Mouse (Mus musculus) forebrain, embryonic 15.5 days (tissue): Measurements from ENCODE around the gene Wipi2. TPM values are rescaled to one million over a fixed set of nuclear protein-coding genes. Genes with fewer than 3 reads are reported as not detected.

Source experiments
- ATAC-seq: fragments of 200-750 bp; cut with Nextera tagmentation; replicated peaks from 2 replicates; pipeline ENCODE4 v1.8.0; 2017; ENCODE audit warnings: mild to moderate bottlenecking, moderate TSS enrichment, moderate library complexity
- H3K27ac ChIP-seq: fragments of 300-500 bp; sonication (generic); replicated peaks from 2 replicates; pipeline ENCODE4 v1.5.1; 2015; ENCODE audit warnings: mild to moderate bottlenecking, inconsistent platforms
- H3K27me3 ChIP-seq: fragments of 300-500 bp; sonication (generic); 2 replicates; pipeline ENCODE4 v1.6.1; 2015; ENCODE audit warnings: inconsistent platforms
- H3K36me3 ChIP-seq: fragments of 300-500 bp; sonication (generic); 2 replicates; pipeline ENCODE4 v1.6.1; 2015; ENCODE audit warnings: mild to moderate bottlenecking, inconsistent platforms
- H3K4me1 ChIP-seq: fragments of 300-500 bp; sonication (generic); 2 replicates; pipeline ENCODE4 v1.6.1; 2015; ENCODE audit warnings: inconsistent platforms
- H3K4me2 ChIP-seq: fragments of 300-500 bp; sonication (generic); replicated peaks from 2 replicates; pipeline ENCODE4 v1.6.1; 2015; ENCODE audit warnings: mild to moderate bottlenecking, inconsistent platforms
- H3K4me3 ChIP-seq: fragments of 300-500 bp; sonication (generic); 2 replicates; pipeline ENCODE4 v1.5.1; 2015; ENCODE audit warnings: mild to moderate bottlenecking, inconsistent platforms
- H3K9ac ChIP-seq: fragments of 300-500 bp; sonication (generic); replicated peaks from 2 replicates; pipeline ENCODE4 v1.6.1; 2015; ENCODE audit warnings: mild to moderate bottlenecking, inconsistent platforms
- H3K9me3 ChIP-seq: fragments of 300-500 bp; sonication (generic); 2 replicates; pipeline ENCODE4 v1.6.1; 2016; ENCODE audit warnings: inconsistent platforms
- WGBS: fragments of 180-500 bp; shearing (Covaris S2); methylation state at CpG from one replicate; pipeline ENCODE4 v1.1.7; 2015; ENCODE audit warnings: mixed read lengths; 5-methylcytosine and 5-hydroxymethylcytosine counted together
- polyA plus RNA-seq: library from polyadenylated mRNA; unstranded; fragments of >200 nt; fragmentation: Nextera tagmentation; extraction: Ambion mirVana; gene quantifications from 2 replicates; pipeline ENCODE4 v1.2.1, GENCODE M21; 2015

The Wipi2 gene
- polyA plus RNA-seq, 1 experiment from 2014 or later, result 48.8 TPM

DNA sequence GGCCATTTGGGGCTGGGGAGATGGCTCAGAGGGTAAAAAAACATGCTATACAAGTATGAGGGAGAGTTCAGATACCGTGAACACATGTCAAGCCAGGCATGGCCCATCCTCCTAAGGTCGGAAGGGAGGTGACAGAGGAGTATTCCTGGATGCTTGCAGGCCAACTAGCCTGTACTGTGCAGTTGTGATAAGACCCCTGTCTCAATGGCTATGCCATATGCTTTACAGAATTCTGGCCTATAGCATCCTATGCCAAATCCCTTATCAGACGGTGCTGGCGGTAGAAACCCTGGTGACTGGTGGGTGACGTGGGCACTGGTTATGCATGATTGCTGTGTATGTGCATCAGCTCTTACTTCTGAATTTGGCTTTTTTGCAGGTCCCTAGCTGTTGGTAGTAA, 10.3 kb downstream of the Wipi2 start:
- 90% methylated on average over 5 of the region's 5 CpGs for WGBS
- Histone ChIP-seq H3K4me2 (no peak overlapping the region), H3K4me3 (no peak overlapping the region), H3K27me3 (no peaks in the 10 kb centered on the region), H3K9me3 (no peaks in the 10 kb centered on the region), H3K27ac (no peak overlapping the region), H3K4me1 (no peaks in the 10 kb centered on the region), H3K36me3 (peaks cover 37% of the 10 kb centered on the region), H3K9ac (no peak overlapping the region)
- no peak for ATAC-seq

DNA sequence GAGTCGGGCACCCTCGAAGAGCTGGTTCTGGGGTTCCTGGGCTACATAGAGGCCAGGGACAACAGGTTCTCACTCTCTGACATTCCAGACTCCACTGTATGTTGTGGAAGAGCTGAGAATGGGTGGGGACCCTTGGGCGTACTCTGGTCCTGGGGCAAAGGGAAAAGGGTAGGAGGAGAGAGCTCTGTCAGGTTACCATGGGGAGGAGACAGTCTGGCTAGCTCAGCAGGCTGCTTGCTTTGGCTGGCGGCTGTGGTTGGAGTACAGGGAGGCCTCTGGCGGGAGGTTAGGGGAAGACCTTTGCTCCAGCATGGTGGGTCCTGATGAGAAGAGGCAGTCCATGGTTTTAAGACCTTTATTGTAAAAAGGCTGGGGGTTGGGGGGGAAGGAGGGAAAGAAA, 12.6 kb downstream of the Wipi2 start:
- Histone ChIP-seq H3K4me2 (no peak overlapping the region), H3K9ac (no peak overlapping the region), H3K27ac (no peak overlapping the region), H3K27me3 (no peaks in the 10 kb centered on the region), H3K36me3 (peaks cover 35% of the 10 kb centered on the region), H3K4me1 (no peaks in the 10 kb centered on the region), H3K9me3 (no peaks in the 10 kb centered on the region), H3K4me3 (no peak overlapping the region)
- WGBS, result 90% methylated on average over 5 of the region's 5 CpGs
- no peak for ATAC-seq

DNA sequence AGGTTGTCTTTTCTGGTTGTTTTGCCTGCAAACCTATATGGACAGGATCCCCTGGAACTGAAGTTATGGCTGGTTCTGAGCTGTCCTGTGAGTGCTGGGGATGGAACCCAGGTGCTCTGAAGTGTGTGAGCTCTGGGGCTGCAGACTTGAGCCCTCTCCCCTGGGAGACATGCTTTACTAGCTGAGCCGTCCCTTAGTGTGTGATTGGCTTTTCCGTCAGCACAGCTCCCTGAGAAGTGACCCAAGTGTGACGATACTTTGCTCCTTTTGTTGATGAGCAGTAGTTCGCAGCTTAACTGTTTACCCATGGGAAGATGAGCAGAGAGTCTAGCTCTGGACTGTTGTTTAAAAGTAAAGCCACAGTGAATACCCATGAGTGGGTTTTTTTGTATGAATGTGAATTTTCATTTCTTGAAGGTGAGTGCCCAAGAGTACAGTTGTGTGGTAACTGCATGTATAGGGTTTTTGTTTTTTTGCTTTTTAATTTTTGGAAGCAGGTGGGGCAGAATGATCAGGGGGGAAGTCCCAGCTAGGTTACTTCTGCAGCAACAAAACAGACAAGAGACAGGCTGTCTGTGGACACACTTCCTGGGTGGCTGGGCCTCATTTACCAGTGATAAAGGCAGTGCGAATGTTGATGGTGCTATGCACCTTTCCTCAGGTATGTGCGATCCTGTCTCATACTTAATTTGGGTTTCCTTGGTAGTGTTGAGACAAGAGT, 14.0 kb downstream of the Wipi2 start:
- ATAC-seq, result no peak
- Histone ChIP-seq H3K27ac (no peak overlapping the region), H3K9me3 (no peaks in the 10 kb centered on the region), H3K4me2 (no peak overlapping the region), H3K9ac (no peak overlapping the region), H3K36me3 (peaks cover 41% of the 10 kb centered on the region), H3K27me3 (no peaks in the 10 kb centered on the region), H3K4me1 (no peaks in the 10 kb centered on the region), H3K4me3 (no peak overlapping the region)
- WGBS, result 88% methylated on average over 6 of the region's 6 CpGs

DNA sequence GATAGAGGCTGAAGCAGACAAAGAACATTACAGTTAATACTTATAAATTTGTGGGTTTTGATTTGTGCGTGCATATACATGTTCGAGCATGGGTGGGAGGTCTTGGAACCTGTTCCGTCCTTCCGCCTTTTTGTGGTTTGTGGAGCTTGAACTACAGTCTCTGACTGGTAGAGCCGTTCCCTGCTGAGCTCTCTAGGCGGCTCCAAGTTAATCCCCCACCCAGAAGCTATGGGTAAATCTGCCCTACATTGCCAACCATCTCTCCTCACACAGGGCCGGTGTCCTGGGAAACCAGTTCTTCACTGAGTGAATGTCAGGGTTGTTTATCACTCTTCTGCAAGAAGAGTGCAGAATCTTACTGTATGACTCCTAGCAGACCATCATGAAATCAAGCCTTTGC, 20.7 kb downstream of the Wipi2 start:
- Histone ChIP-seq H3K4me3 (no peak overlapping the region), H3K27me3 (no peaks in the 10 kb centered on the region), H3K9ac (no peak overlapping the region), H3K4me1 (no peaks in the 10 kb centered on the region), H3K36me3 (peaks cover 15% of the 10 kb centered on the region; the same call in 1 of the 2 replicates), H3K9me3 (no peaks in the 10 kb centered on the region), H3K27ac (no peak overlapping the region), H3K4me2 (no peak overlapping the region)
- ATAC-seq, result no peak
- 79% methylated on average over 7 of the region's 7 CpGs for WGBS

DNA sequence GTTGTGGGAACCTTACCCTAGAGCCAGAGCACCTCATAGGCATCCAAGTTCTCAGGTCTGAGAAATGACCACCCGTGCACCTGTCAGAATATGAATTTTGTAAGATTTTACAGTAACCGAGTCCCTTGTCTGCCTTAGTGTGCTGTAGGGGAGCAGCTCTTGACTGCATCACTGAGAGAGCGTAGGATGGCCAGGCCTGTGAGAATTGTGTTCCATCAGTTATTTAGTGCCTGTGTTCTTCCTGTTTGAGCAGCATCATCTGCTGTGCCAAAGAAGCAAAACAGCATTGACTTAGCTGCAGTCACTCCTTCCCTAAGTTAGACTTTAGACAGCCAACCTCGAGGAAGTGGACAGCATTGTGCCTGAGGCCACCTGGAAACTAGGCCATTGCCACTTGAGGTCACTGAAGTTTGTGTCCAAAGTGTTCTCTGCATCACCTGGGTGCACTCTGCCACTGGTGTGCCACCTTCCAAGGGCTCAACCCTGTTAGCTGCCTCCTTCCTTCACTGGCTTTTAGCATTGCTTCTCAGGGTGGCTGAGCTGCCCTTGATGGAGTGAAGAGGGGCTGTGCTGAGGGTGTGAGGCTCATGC, 22.1 kb downstream of the Wipi2 start:
- H3K27ac ChIP-seq, result no peak overlapping the region
- ATAC-seq, result no peak

DNA sequence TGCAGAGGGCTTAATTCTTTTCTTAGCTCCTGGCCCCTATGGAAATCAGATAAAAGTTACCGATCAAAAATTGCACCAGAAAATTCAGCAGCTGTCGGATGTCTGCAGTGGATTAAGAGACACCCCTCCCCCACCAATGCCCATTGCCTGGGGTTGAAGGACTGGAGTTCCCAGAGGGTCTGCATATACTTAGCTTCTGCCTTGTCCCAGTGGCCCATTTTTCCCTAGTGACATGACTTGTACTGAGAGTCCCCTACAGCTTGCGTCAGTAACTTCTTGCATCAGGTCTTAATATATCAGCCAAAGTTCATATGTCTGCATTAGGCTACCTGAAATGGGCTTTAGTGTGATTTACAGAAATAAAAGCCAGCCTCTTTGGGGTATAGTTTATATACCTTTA, 22.9 kb downstream of the Wipi2 start:
- no peaks in the 10 kb centered on the region for H3K9me3 ChIP-seq
- WGBS, result 69% methylated on average over 3 of the region's 3 CpGs
- no peak overlapping the region for H3K27ac ChIP-seq

More for the DNA sequence above, 22.1 kb downstream of the Wipi2 start:
- Histone ChIP-seq H3K27me3 (no peaks in the 10 kb centered on the region), H3K4me2 (no peak overlapping the region), H3K4me3 (no peak overlapping the region), H3K9ac (no peak overlapping the region), H3K9me3 (no peaks in the 10 kb centered on the region), H3K4me1 (no peaks in the 10 kb centered on the region), H3K36me3 (peaks cover 10% of the 10 kb centered on the region; the same call in 1 of the 2 replicates)
- 90% methylated on average over 4 of the region's 4 CpGs for WGBS

DNA sequence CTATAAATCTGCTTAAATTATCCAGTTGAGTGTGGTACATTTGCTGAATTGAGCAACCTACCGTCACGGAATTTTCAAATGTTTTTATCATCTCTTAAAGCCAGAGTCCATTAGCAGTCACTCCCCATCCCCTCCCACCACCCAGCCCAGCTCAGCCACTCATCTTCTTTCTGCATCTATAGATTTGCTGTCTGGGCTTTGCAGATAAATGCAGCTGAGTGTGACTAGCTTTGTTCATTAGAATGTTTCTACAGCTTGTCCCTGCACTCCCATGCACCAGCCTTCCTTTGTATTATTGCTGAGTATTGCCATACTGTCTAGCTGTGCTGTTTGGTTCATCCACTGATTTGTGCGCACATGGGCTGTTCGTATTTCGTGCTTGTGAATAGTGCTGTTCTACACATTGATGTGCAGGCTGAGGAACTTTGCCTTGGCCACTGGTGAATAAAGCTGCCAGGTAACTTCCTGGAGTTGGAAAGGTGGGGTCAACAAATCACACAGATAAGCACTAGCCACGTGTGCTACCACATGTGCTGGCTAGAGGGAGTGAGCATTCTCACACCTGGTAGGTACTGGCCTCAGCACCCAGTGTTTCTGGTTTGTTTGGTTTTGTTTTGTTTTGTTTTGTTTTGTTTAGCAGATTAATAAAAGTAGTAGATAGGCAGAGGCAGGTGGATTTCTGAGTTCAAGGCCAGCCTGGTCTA, 23.4 kb downstream of the Wipi2 start:
- Histone ChIP-seq H3K36me3 (peaks cover 5% of the 10 kb centered on the region; the same call in 1 of the 2 replicates), H3K27me3 (no peaks in the 10 kb centered on the region), H3K9me3 (no peaks in the 10 kb centered on the region), H3K4me1 (no peaks in the 10 kb centered on the region), H3K27ac (no peak overlapping the region), H3K4me3 (no peak overlapping the region), H3K9ac (no peak overlapping the region), H3K4me2 (no peak overlapping the region)
- no peak for ATAC-seq
- WGBS, result 82% methylated on average over 6 of the region's 6 CpGs

More for the DNA sequence above, 22.9 kb downstream of the Wipi2 start:
- H3K27me3 ChIP-seq, result no peaks in the 10 kb centered on the region
- H3K4me3 ChIP-seq, result no peak overlapping the region
- peaks cover 3% of the 10 kb centered on the region; the same call in 1 of the 2 replicates for H3K36me3 ChIP-seq
- no peak overlapping the region for H3K9ac ChIP-seq
- ATAC-seq, result no peak
- H3K4me2 ChIP-seq, result no peak overlapping the region
- H3K4me1 ChIP-seq, result no peaks in the 10 kb centered on the region

DNA sequence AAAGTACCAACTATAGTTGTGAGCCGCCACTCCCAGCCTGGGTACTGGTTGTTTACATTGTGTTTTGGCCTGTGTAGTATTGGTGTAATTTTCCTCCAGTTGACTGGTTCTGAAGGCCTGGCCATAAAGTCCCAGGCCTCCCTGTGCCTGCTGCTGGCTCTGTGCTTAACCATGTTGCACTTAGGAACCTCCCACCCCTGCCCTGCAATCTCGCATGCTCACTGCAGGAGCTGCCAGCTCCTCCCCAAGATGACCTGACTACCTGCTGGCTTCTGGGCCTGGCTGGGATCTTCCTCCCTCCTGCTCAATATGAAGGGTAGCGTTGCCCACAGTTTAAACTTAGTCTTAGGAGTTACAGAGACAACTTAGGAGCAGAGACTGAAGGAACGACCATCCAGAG, 24.8 kb downstream of the Wipi2 start:
- Histone ChIP-seq H3K27ac (no peak overlapping the region), H3K4me3 (no peak overlapping the region), H3K9me3 (no peaks in the 10 kb centered on the region), H3K4me1 (no peaks in the 10 kb centered on the region), H3K9ac (no peak overlapping the region), H3K27me3 (no peaks in the 10 kb centered on the region), H3K36me3 (peaks cover 16% of the 10 kb centered on the region), H3K4me2 (no peak overlapping the region)
- ATAC-seq, result no peak
- 74% methylated on average over 4 of the region's 4 CpGs for WGBS

DNA sequence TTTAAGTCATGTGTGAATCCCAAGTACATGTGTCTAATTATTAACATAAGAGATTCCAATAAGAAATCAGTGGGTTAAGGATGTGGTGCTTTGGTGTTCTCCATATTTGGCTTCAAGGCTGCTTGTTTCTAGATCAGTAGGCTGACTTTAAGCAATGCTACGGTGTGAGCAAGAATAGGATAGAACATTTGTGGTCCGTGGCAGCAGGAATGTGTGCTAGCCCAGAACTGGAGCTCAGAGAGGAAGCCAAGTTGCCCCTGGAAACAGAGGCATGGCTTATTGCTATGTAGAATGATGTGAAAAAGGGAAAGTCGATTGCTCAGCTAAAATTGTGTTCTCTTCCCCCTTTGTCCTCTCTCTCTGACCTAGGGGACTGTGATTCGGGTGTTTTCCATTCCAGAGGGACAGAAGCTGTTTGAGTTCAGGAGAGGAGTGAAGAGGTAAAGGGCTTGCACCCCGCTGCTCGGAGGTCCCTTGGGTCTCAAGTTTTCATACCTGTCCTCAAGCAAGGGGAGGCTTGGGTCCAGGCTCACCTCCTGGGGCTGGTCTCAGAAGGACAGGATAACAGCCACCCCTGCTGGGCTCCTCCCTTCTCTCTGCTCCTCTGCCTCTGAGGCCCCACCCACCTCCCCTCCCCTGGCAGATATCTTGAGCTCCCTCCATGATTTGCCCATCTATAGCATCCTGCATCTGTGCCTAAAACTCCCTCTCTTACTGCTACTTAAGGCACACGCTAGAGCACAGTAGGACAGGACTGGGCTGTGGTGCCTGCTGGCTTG, 33.3 kb downstream of the Wipi2 start:
- no peak overlapping the region for H3K4me3 ChIP-seq
- no peaks in the 10 kb centered on the region for H3K9me3 ChIP-seq
- H3K36me3 ChIP-seq, result peaks cover 87% of the 10 kb centered on the region
- no peak for ATAC-seq
- H3K27ac ChIP-seq, result no peak overlapping the region
- H3K27me3 ChIP-seq, result no peaks in the 10 kb centered on the region
- H3K4me2 ChIP-seq, result no peak overlapping the region
- 89% methylated on average over 7 of the region's 7 CpGs for WGBS
- no peak overlapping the region for H3K9ac ChIP-seq
- no peaks in the 10 kb centered on the region for H3K4me1 ChIP-seq

DNA sequence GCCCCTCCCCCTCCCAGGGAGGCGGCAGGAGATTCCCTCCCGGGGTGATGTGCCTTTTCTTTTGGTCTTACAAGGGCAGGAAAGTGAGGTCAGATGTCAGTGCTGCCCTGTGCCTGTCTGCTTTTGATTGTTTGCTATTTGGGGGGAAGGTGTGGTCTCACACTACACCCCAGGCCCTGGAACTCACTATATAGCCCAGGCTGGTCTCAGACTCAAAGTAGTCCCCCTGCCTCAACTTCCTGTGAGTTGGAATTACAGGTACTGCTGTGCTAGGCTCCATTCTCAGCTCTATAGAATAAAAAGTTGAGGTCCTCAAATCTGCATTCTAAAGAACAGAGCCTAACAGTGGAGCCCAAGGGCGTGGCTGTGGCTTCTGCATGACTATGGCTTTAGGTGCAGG, 40.4 kb downstream of the Wipi2 start:
- Histone ChIP-seq H3K27me3 (no peaks in the 10 kb centered on the region), H3K4me2 (no peak overlapping the region), H3K36me3 (peaks cover 66% of the 10 kb centered on the region), H3K27ac (no peak overlapping the region), H3K4me3 (no peak overlapping the region), H3K4me1 (no peaks in the 10 kb centered on the region), H3K9me3 (no peaks in the 10 kb centered on the region), H3K9ac (no peak overlapping the region)
- ATAC-seq, result no peak
- WGBS, result 34% methylated on average over 3 of the region's 3 CpGs

DNA sequence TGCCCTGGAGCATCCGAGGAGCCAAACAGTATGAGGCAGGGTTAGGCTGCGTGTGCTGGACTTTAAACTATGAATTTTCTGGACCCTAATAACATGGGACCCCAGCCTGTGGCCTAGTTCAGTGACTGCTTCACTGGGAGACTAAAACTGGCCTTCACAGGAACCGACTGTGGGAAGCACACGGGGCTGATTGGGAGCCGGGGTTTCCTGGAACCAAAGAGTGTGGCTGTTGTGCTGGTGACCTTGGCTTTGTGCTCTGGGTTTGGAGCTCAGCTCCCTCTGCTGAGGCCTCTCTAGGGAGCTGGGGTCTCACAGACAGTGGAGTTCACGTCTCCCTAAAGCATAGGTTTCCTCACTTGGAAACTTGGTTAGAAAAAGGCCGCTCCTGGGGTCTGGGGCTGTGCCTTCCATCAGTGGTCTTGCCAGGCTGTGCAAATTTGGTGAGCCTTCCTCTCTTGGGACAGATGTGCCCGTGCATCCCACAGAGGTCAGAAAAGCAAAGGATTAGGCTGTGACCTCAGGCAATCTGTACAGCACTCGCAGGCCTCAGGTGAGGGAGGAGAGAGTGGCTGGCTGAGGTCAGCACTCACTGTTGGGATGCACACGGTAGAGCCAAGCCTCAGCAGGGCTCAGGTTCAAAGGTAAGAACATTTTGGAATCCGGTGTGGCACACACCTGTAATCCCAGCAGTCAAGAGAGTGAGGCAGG, 41.2 kb downstream of the Wipi2 start:
- Histone ChIP-seq H3K27me3 (no peaks in the 10 kb centered on the region), H3K9me3 (no peaks in the 10 kb centered on the region), H3K27ac (no peak overlapping the region), H3K9ac (no peak overlapping the region), H3K4me1 (no peaks in the 10 kb centered on the region), H3K4me2 (no peak overlapping the region), H3K4me3 (no peak overlapping the region), H3K36me3 (peaks cover 58% of the 10 kb centered on the region)
- no peak for ATAC-seq
- 90% methylated on average over 11 of the region's 11 CpGs for WGBS
